Mouse (Mus musculus) lung, postnatal 0 days (tissue): ENCODE measurements around the gene Brf1. TPM values are rescaled to one million over a fixed set of nuclear protein-coding genes. Genes with fewer than 3 reads are reported as not detected.

Experiments
- ATAC-seq: fragments of 200-750 bp; cut with Nextera tagmentation; 2 replicates; pipeline ENCODE4 v1.8.0; 2017; ENCODE audit warnings: moderate library complexity
- DNase-seq: peaks from one replicate; pipeline ENCODE4 v3.0.0-alpha.2; 2016; ENCODE audit warnings: low spot score
- H3K27ac ChIP-seq: fragments of 300-500 bp; sonication (generic); 2 replicates; pipeline ENCODE4 v1.5.1; 2014; ENCODE audit warnings: antibody characterized with exemption, mild to moderate bottlenecking, low read length, mixed read lengths
- H3K27me3 ChIP-seq: fragments of 300-500 bp; sonication (generic); replicated peaks from 2 replicates; pipeline ENCODE4 v1.6.1; 2014; ENCODE audit warnings: low read length, mixed read lengths; ENCODE audit not compliant: insufficient read depth
- H3K36me3 ChIP-seq: fragments of 300-500 bp; sonication (generic); 2 replicates; pipeline ENCODE4 v1.6.1; 2014; ENCODE audit warnings: low read length, mixed read lengths; ENCODE audit not compliant: insufficient read depth
- H3K4me1 ChIP-seq: fragments of 300-500 bp; sonication (generic); 2 replicates; pipeline ENCODE4 v1.6.1; 2014; ENCODE audit warnings: antibody characterized with exemption, low read depth, low read length, mixed read lengths; ENCODE audit not compliant: insufficient read depth
- H3K4me2 ChIP-seq: fragments of 300-500 bp; sonication (generic); replicated peaks from 2 replicates; pipeline ENCODE4 v1.6.1; 2014; ENCODE audit warnings: low read depth, mild to moderate bottlenecking, low read length, moderate library complexity, mixed read lengths
- H3K4me3 ChIP-seq: fragments of 300-500 bp; sonication (generic); 2 replicates; pipeline ENCODE4 v1.5.1; 2014; ENCODE audit warnings: low read depth, low read length
- H3K9ac ChIP-seq: fragments of 300-500 bp; sonication (generic); replicated peaks from 2 replicates; pipeline ENCODE4 v1.6.1; 2014; ENCODE audit warnings: low read depth, mild to moderate bottlenecking
- H3K9me3 ChIP-seq: fragments of 300-500 bp; sonication (generic); 2 replicates; pipeline ENCODE4 v1.6.1; 2016; ENCODE audit warnings: low read length, mixed read lengths
- CTCF ChIP-seq: IDR thresholded peaks from 2 replicates; pipeline ENCODE4 v1.5.1; 2016; ENCODE audit warnings: antibody characterized with exemption, mild to moderate bottlenecking
- EP300 ChIP-seq: IDR thresholded peaks from 2 replicates; pipeline ENCODE4 v1.6.1; 2016; ENCODE audit warnings: antibody characterized with exemption, mild to moderate bottlenecking, control low read depth
- WGBS: fragments of 180-500 bp; shearing (Covaris S2); extraction: QIAGEN DNeasy Blood & Tissue Kit; methylation state at CpG from one replicate; pipeline ENCODE4 v1.1.7; 2014; 5-methylcytosine and 5-hydroxymethylcytosine counted together
- polyA plus RNA-seq: library from polyadenylated mRNA; unstranded; fragments of >200 nt; fragmentation: Nextera tagmentation; extraction: Ambion mirVana; gene quantifications from 2 replicates; pipeline ENCODE4 v1.2.1, GENCODE M21; 2015

Gene Brf1
- polyA plus RNA-seq, 1 experiment from 2014 or later, result 38.8 TPM

DNA sequence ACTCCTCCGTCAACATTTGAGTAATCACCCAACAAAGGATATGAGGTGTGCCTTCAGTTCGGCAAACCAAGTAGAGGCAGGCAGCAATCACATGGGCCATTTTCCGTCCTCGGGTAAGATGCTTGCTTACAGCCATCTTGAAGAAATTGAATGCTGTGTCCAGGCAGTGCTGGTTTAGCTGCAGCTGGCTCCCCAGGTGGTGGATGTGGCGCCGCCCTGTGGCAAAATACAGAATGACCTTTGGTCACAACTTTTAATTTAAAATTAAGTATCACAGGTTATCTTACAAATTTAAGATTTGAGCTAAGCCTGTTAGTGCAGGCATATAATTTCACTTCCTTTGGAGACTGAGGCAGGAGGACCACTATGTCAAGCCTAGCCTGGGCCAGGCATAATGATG lies 12.6 kb downstream of the Brf1 start:
- H3K9me3 ChIP-seq, result no peaks in the 10 kb centered on the region
- 71% methylated on average over 6 of the region's 6 CpGs for WGBS
- no peak overlapping the region for H3K27ac ChIP-seq
- H3K27me3 ChIP-seq, result no peaks in the 10 kb centered on the region
- H3K4me1 ChIP-seq, result no peaks in the 10 kb centered on the region
- no peak overlapping the region for H3K4me2 ChIP-seq
- no peak for DNase-seq
- H3K9ac ChIP-seq, result no peak overlapping the region
- no peak overlapping the region for H3K4me3 ChIP-seq
- ATAC-seq, result no peak
- TF ChIP-seq CTCF (peak; percentile 68), EP300 (no peak)
- H3K36me3 ChIP-seq, result peaks cover 27% of the 10 kb centered on the region

DNA sequence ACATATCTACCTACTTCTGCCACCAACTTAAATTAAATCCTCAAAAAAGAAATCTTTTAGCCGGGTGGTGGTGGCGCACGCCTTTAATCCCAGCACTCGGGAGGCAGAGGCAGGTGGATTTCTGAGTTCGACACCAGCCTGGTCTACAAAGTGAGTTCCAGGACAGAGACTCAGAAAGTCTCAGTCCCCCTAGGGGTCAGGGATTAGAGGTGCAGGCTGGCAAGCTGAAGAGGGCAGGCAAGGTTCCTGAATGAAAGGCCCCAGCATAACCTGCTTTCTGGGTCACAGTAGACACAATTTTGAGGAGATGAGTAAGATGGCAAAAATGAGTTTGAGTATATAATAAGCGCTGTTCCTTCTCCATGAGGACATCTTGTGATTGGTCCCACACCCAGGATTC lies 15.2 kb downstream of the Brf1 start:
- peaks cover 29% of the 10 kb centered on the region for H3K36me3 ChIP-seq
- no peak for DNase-seq
- no peak overlapping the region for H3K27ac ChIP-seq
- H3K9me3 ChIP-seq, result no peaks in the 10 kb centered on the region
- no peak for ATAC-seq
- no peak overlapping the region for H3K4me3 ChIP-seq
- H3K4me2 ChIP-seq, result no peak overlapping the region
- 96% methylated on average over 6 of the region's 6 CpGs for WGBS
- no peaks in the 10 kb centered on the region for H3K27me3 ChIP-seq
- H3K9ac ChIP-seq, result no peak overlapping the region
- TF ChIP-seq CTCF (peak; percentile 58), EP300 (no peak)
- no peaks in the 10 kb centered on the region for H3K4me1 ChIP-seq

- 80% methylated on average over 2 of the region's 2 CpGs for WGBS
- no peak for ATAC-seq
Measured at GRCm38 (mm10) chr12:112982031-112982430, 18.5 kb downstream of the Brf1 start.

GRCm38 (mm10) chr12:112977156-112977555 lies 23.3 kb downstream of the Brf1 start:
- Histone ChIP-seq H3K27ac (peak overlapping the region; percentile 92), H3K9me3 (no peaks in the 10 kb centered on the region), H3K36me3 (peaks cover 41% of the 10 kb centered on the region), H3K4me1 (no peaks in the 10 kb centered on the region), H3K9ac (peak overlapping the region; percentile 64), H3K27me3 (no peaks in the 10 kb centered on the region), H3K4me2 (peak overlapping the region; percentile 81), H3K4me3 (peak overlapping the region; percentile 76)
- 40% methylated on average over 12 of the region's 12 CpGs for WGBS
- ATAC-seq, result no peak
- no peak for DNase-seq
- no peak for TF ChIP-seq CTCF
- TF ChIP-seq EP300, result no peak

More at GRCm38 (mm10) chr12:112982031-112982430, 18.5 kb downstream of the Brf1 start:
- TF ChIP-seq EP300 (no peak), CTCF (no peak)
- DNase-seq, result no peak
- H3K27ac ChIP-seq, result no peak overlapping the region
- H3K4me1 ChIP-seq, result no peaks in the 10 kb centered on the region
- H3K27me3 ChIP-seq, result no peaks in the 10 kb centered on the region
- H3K9ac ChIP-seq, result no peak overlapping the region
- no peak overlapping the region for H3K4me2 ChIP-seq
- no peak overlapping the region for H3K4me3 ChIP-seq
- H3K36me3 ChIP-seq, result peaks cover 39% of the 10 kb centered on the region
- H3K9me3 ChIP-seq, result no peaks in the 10 kb centered on the region

GRCm38 (mm10) chr12:112976371-112977073 lies 24.0 kb downstream of the Brf1 start, which contains the start of gene Btbd6:
Btbd6 (plus strand) TSS chr12:112976482.
- WGBS, result under 1% methylated on average over 40 of the region's 80 CpGs
- peak; percentile 93 for DNase-seq
- Histone ChIP-seq H3K4me3 (peak within 1 kb of the TSS; percentile 76), H3K9me3 (no peaks in the 10 kb centered on the region), H3K4me2 (peak within 1 kb of the TSS; percentile 81), H3K4me1 (no peaks in the 10 kb centered on the region), H3K27ac (peak within 1 kb of the TSS; percentile 92), H3K36me3 (peaks cover 41% of the 10 kb centered on the region), H3K27me3 (no peaks in the 10 kb centered on the region), H3K9ac (peak within 1 kb of the TSS; percentile 64)
- ATAC-seq, result peak; percentile 97
- TF ChIP-seq EP300 (no peak), CTCF (peak; percentile 71)

DNA sequence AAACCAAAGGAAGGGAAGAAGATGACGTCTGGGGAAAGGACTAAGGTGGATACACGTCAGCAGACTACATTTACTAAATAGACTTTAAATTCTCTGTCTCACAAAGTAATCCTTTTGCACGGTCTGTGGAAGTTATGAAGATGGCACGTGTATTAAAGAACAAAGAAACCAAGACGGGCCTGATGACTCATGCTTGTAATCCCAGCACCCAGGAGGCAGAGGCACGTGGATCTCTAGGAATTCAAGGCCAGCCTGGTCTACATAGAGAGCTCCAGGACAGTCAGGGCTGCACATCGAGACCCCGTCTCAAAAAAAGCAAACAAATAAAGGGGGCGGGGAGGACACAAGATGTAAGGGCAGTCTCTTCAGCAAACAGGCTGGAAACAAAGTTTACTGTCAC lies 25.8 kb downstream of the Brf1 start:
- Histone ChIP-seq H3K4me2 (no peak overlapping the region), H3K9me3 (no peaks in the 10 kb centered on the region), H3K27me3 (no peaks in the 10 kb centered on the region), H3K27ac (no peak overlapping the region), H3K4me3 (no peak overlapping the region), H3K36me3 (peaks cover 49% of the 10 kb centered on the region), H3K9ac (no peak overlapping the region), H3K4me1 (no peaks in the 10 kb centered on the region)
- DNase-seq (no peak), ATAC-seq (no peak)
- WGBS, result 82% methylated on average over 9 of the region's 9 CpGs
- TF ChIP-seq EP300 (no peak), CTCF (no peak)
